Mouse (Mus musculus) right cerebral cortex, postnatal 10 days (tissue): ENCODE results near the gene Zc3h12d.

ENCODE experiments used
- DNase-seq, 2 experiments: peaks; one replicate each; pipeline ENCODE4 v3.0.0; 2021; ENCODE audit warnings: low spot score in 2 of 2

Gene Zc3h12d

DNA sequence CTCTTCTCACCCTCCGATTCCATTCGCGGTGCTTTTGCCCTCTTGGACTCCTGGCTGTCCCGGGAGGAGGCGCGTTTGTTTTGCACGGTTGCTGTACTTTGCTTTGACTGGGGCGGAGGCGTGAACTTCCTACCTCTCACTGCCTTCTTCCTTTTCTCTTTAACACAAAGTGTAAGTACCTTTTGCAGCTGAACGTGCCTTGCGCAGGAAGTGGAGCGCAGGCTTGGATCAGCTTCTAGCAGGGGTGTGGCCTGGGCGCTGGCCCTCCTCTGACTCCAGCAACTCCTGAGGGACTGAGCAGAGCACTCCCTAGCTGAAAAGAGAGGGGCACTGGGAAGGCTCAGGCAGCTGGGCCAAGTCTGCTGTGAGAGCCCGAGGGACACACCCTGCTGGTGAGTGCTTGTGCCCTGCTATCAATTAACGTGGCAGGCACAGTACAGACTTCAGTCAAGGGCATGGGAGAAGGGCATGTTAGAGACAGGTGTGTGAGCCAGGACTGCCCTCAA lies at the start of gene Zc3h12d:
Gene Zc3h12d (plus strand): TSS at position 300 of the 506 bp plus-strand sequence.
- DNase-seq, result no peak

GRCm38 (mm10) chr10:7787319-7787718 lies 45.0 kb upstream of the Zc3h12d start:
- DNase-seq, result no peak

- DNase-seq, result no peak
These were observed 40.0 kb upstream of the Zc3h12d start for GRCm38 (mm10) chr10:7792254-7792750.

DNA sequence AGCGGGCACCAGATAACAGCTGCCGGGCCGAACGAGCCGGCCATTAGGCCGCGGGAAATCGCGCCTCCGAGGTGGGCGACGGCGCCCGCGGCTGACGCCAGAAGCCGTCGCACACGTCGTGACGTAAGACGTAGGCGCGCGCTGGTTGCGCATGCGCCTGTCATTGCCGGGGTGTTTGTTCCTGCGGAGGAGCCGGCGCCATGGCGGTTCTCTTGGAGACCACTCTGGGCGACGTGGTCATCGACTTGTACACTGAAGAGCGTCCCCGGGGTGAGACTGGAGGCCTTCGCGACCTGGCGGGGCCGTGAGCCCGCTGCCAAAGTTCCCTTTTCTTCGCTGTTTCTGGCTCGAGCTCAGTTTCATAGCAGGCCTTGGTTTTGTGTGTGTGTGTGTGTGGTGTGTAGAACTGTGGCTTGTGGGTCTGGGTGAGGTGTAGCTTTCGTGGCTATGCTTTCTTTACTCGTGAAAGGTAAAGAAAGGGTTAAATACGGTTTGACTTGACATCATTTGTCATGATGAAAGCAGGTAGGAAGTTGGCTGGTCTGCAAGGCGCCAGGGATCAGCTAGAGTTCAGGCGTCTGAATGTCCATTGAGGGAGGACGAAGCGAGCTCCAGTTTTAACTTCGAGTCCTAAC lies 39.4 kb upstream of the Zc3h12d start, which contains the start of the genes Ginm1 and Ppil4:
Gene Ginm1 (minus strand): TSS at position 74 of the 635 bp plus-strand sequence.
Gene Ppil4 (plus strand): TSS at position 141 of the 635 bp plus-strand sequence.
- peak; percentile 94 to 95 for DNase-seq

DNA sequence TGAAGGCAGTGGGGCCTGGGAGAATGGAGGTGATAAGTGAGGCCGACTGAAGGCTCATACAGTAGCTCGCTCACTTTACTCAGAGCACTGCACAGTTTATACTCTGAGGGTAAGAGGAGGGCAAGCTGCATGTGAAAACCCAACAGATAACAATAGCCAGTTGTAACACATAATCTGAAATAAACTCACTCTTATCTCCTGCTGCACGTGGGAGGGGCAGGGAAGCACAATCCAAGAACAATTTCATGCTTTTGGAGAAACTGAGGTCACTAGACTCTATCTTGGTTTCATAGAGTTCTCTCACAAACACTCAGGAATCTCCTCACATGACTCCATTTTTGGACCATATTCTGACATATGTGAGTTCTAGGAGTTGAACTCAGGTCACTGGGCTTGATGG lies 31.0 kb upstream of the Zc3h12d start:
- DNase-seq, result no peak

- DNase-seq, result no peak
These were observed 29.6 kb upstream of the Zc3h12d start for GRCm38 (mm10) chr10:7802519-7803140.

DNA sequence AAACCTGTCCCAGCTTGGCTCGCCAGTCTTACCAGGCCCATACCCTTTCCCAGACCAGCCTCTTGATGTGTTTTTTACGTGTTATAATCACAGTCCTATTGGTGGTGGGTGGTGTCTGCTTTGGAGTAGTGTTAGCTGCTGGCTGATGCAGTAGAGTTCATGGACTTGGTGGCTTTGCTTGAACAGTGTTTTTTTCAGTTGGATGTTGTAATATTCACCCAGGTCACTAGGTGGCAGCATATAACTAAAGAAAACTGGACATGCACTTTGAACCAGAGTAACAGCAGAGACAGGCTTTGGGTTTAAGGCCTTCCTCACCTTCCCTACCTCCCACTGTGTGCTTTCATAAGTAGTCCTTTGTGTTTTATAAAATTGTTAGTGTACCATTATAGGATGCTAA lies 22.3 kb upstream of the Zc3h12d start:
- DNase-seq, result peak; percentile 49 to 54

GRCm38 (mm10) chr10:7816476-7816875 lies 15.8 kb upstream of the Zc3h12d start:
- DNase-seq, result no peak

DNA sequence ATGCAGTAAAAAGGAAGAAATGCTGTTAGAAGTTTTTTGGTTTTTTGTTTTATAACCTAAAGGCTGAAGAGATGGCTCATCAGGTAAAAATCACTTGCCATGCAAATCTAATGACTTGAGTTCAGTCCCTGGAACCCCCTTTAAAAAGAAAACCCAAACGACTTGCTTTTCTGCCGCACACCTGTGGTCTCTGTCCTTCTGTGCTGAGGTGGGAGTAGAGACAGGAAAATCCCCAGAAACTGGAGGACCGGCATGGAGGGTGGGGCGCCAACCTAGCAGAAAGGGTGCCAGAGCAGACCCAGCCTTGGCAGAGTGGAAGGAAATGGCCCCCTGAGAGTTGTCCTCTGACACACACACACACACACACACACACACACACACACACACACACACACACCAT lies 13.6 kb upstream of the Zc3h12d start:
- DNase-seq, result no peak

- DNase-seq, result no peak
These were observed 13.1 kb upstream of the Zc3h12d start for GRCm38 (mm10) chr10:7819156-7819555.

- DNase-seq, result no peak
These were observed 12.7 kb upstream of the Zc3h12d start for GRCm38 (mm10) chr10:7819603-7820002.

- DNase-seq, result no peak
These were observed 12.1 kb upstream of the Zc3h12d start for GRCm38 (mm10) chr10:7820171-7820570.

DNA sequence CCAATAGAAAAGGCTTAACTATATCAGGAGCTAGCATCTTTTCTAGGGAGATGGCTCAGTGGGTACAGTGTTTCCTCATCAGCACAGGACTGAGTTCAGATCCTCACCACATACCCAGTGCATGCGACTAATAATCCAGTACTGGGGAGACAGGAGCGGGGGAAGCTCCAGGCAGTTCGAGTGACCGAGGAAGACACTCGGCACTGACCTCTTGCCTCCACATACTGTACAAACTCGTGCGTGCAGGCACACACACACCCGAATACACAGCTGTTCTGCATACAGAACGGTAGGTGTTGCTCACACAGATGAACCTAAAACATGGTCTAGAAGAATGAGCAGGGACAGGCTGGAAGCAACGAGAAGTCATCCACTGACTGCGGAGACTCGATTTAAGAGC lies 10.3 kb upstream of the Zc3h12d start:
- DNase-seq, result no peak

DNA sequence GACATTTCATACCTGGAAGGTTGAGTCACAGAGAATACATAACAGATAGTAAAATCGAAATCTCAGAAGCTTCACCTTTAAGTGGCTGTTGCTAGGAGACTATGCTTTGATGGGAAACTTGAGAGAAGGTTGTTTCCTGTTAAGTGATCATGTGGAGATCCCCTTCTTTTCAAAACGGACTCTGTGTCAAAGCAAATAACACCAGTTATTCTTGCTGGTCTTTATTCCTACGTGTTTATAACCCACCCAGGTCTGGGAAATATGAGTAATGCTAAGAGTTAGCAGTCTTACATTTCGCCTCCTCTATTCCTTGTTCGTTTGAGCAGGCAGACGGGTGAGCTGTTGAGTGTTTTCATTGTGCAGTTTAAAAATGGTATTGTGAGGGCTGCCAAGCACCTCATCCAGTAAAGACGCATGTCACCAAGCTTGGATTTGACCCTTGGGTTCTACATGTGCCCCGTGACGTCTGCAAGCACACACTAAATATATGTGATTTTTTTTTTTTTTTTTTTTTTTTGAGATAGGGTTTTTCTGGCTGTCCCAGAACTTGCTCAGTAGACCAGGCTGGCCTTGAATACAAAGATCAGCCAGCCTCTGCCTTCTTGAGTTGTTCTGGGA lies 7.5 kb upstream of the Zc3h12d start:
- no peak for DNase-seq

GRCm38 (mm10) chr10:7825281-7825665 lies 7.0 kb upstream of the Zc3h12d start:
- DNase-seq, result no peak

DNA sequence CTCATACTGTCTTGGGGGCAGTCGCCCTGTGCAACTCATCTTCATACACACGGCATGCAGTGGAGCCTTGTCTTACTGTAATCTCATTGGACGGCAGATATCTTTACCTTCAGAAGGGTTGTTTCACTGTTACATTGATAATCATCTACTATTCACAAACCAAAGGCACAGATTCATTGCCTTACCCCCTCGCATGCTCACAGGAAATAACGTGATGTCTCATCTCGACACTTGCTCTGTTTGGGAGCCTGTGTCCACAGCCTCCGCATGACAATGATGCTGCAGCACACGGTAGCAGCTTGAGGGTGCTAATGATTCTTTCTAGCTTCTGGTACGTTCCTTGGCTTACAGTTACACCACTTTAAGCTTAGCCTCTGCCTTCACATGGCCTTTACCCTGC lies 6.2 kb upstream of the Zc3h12d start:
- DNase-seq, result no peak

GRCm38 (mm10) chr10:7833377-7834165 lies 1.3 kb downstream of the Zc3h12d start:
- no peak for DNase-seq

- no peak for DNase-seq
These were observed 2.5 kb downstream of the Zc3h12d start for GRCm38 (mm10) chr10:7834671-7835225.

GRCm38 (mm10) chr10:7836902-7837301 lies 4.6 kb downstream of the Zc3h12d start:
- no peak for DNase-seq

DNA sequence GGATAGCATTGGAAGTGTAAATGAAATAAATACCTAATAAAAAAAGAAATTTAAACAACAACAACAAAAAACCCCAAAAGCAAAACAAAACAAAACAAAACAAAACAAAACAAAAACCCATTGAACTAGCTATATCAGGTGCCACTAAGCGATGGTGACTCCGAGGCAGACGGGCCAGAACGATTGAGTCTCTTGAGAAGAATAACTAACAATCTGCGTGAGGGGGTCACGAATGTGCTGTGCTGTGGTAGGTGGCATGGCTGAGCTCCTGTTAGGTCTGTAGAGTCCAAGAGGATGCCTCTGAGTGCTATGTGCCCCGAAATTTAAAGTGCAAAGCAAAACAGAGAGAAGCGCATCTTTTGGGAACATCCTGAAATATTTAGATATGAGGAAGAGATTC lies 5.2 kb downstream of the Zc3h12d start:
- no peak for DNase-seq

DNA sequence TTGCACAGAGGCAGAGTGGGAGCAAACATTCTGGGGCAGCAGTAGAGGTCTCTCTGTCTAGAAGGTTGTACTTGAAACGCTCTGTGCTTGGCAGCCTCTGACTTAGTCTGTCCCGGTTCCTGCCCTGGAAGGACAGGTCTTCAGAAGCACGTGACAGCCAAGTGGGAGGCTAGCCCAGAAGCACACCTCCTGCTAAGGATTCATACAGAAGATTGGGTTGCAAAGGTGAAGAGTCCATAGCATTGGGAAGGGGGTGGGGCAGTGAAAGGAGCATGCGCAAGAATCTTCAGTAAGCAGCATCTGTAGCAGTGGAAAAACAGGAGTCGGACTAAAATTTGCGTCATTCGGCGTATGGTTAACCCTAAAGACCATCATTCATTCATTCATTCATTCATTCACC lies 5.8 kb downstream of the Zc3h12d start:
- no peak for DNase-seq
